10 mouse cellular contexts compared by ENCODE assay signal in the genomic region with DNA sequence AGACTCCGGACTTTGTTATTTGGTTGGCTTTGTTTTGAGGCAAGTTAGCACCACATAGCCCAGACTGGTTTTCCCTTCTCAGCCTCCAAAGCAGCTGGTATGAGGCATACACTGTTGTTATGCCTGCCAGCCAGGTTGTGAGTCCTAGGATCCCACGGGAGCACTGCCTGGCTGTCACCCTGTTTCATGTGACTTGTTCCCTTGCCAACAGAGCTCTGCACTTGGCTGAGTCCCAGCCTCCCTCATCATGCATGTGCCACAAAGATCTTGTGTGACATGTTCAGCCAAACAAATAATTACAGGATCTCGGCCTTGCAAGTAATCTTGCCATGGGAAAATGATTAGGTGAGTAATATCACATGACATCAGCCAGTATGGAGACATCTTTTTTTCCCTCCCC. TPM values are rescaled to one million over a fixed set of nuclear protein-coding genes. Genes with fewer than 3 reads are reported as not detected.
DNase-seq lines count a peak whose midpoint lies in the region; ATAC-seq lines count a peak whose summit lies in the region.
"Had no signal": no experiment of that assay in that cellular context is flagged by ENCODE, and none has a peak within 500 bp of the region (broad histone marks: within the 10 kb centered on the region; RNA-seq: fewer than 3 reads in every experiment).

No protein-coding gene starts in this region.

- no peak for ATAC-seq in hindbrain, embryonic 15.5 days (ENCODE audit: low FRiP score, low read depth)
- no peak for ATAC-seq in hindbrain, embryonic 11.5 days (ENCODE audit: low FRiP score)

- no peak overlapping the region for H3K4me3 ChIP-seq in hindbrain, embryonic 15.5 days
- H3K4me3 ChIP-seq in hindbrain, embryonic 11.5 days (ENCODE audit: low read depth, low read length) = no peak overlapping the region
- H3K4me3 ChIP-seq: megakaryocyte, embryonic 14.5 days had no signal

- no peak overlapping the region for H3K9ac ChIP-seq in hindbrain, embryonic 15.5 days
- H3K9ac ChIP-seq in hindbrain, embryonic 11.5 days (ENCODE audit: low read depth, low read length) = no peak overlapping the region

- H3K36me3 ChIP-seq in hindbrain, embryonic 15.5 days = no peaks in the 10 kb centered on the region
- no peaks in the 10 kb centered on the region for H3K36me3 ChIP-seq in hindbrain, embryonic 11.5 days (ENCODE audit: control insufficient read depth, insufficient read depth, low read length)

- no peaks in the 10 kb centered on the region for H3K27me3 ChIP-seq in hindbrain, embryonic 15.5 days
- H3K27me3 ChIP-seq in hindbrain, embryonic 11.5 days (ENCODE audit: control insufficient read depth, insufficient read depth, low read length) = no peaks in the 10 kb centered on the region

- no peak for DNase-seq in hindbrain, embryonic 11.5 days (ENCODE audit: low spot score)
- DNase-seq in NIH3T3 (ENCODE audit: low read depth) = peak; percentile 57
- peak; percentile 62 for DNase-seq in brain, adult 2 months (ENCODE audit: low read depth, low spot score)
- peak; percentile 41 to 54 for DNase-seq in kidney, postnatal 36 days
- DNase-seq in spleen, postnatal 36 days (ENCODE audit: low spot score in 2 of 2) = no peak
- DNase-seq in urinary bladder, postnatal 14 days (ENCODE audit: low spot score) = no peak
- DNase-seq: embryo, embryonic 11 days; thymus, postnatal 4 days had no signal

- no peak overlapping the region for H3K4me2 ChIP-seq in hindbrain, embryonic 15.5 days
- no peak overlapping the region for H3K4me2 ChIP-seq in hindbrain, embryonic 11.5 days (replicated peaks; ENCODE audit: low read depth, low read length)

- H3K9me3 ChIP-seq in hindbrain, embryonic 15.5 days = no peaks in the 10 kb centered on the region
- no peaks in the 10 kb centered on the region for H3K9me3 ChIP-seq in hindbrain, embryonic 11.5 days (ENCODE audit: control insufficient read depth, low read length)
- H3K9me3 ChIP-seq: megakaryocyte, embryonic 14.5 days had no signal

- 0 out of 2 replicates have a peak overlapping the region, but pooled peaks have one; percentile 9 for H3K27ac ChIP-seq in hindbrain, embryonic 15.5 days (replicated peaks)
- H3K27ac ChIP-seq in hindbrain, embryonic 11.5 days (ENCODE audit: low read depth, low read length) = no peak overlapping the region

- WGBS in hindbrain, embryonic 15.5 days = 56% methylated on average over 3 of the region's 3 CpGs
- 84% methylated on average over 3 of the region's 3 CpGs for WGBS in hindbrain, embryonic 11.5 days

- H3K4me1 ChIP-seq in hindbrain, embryonic 15.5 days (replicated peaks) = peaks cover 7% of the 10 kb centered on the region
- H3K4me1 ChIP-seq in hindbrain, embryonic 11.5 days (replicated peaks; ENCODE audit: control insufficient read depth, insufficient read depth, low read length) = no peaks in the 10 kb centered on the region

RNA-seq across cellular contexts. Expression of a gene that starts 38.4 kb away (rescaled TPM):
- 6.1 and 6.6 TPM in 2 replicates for polyA plus RNA-seq in hindbrain, embryonic 15.5 days (2015; fragmentation: Nextera tagmentation; extraction: Ambion mirVana)
- 4.0 and 4.1 TPM in 2 replicates for polyA plus RNA-seq in hindbrain, embryonic 11.5 days (2014; fragmentation: Nextera tagmentation; extraction: Ambion mirVana)

Comparison
In these comparisons a context has a peak if more than half of its experiments do, and no peak if none do; other contexts are left out.
1. DNase-seq: peak in NIH3T3 (single experiment), brain, adult 2 months (single experiment) and kidney, postnatal 36 days (2 of 2); none in hindbrain, embryonic 11.5 days (single experiment), spleen, postnatal 36 days (0 of 2) and urinary bladder, postnatal 14 days (single experiment).